Mouse (Mus musculus): ENCODE measurements around the gene Nr1i2. TPM values are rescaled to one million over a fixed set of nuclear protein-coding genes. Genes with fewer than 3 reads are reported as not detected.

Nr1i2 gene
- polyA plus RNA-seq, 1 experiment from 2014 or later: 0.26 TPM

DNA sequence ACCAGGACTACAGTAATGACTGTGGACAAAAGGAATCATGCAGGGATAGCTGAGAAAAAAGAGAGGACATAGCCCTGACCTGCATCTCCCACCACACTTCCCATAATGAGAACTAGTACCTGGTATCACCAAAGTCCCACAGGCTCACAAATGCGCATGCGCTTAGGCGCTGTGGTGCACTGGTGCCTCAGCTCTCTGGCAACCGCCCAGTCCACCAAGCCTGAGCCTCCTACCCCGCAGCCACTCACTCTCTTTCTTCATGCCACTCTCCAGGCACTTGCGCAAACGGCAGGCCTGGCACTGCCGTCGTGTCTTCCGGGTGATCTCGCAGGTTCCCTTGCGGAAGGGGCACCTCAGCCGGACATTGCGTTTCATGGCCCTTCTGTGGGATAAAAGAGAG lies 40.6 kb downstream of the Nr1i2 start:
- Histone ChIP-seq H3K27ac (no peak overlapping the region), H3K4me1 (replicated peaks; ENCODE audit: insufficient read depth, low read length) (no peaks in the 10 kb centered on the region), H3K9ac (ENCODE audit: low read depth, low read length) (no peak overlapping the region), H3K27me3 (ENCODE audit: insufficient read depth, low read length) (no peaks in the 10 kb centered on the region), H3K36me3 (ENCODE audit: insufficient read depth, low read length) (no peaks in the 10 kb centered on the region), H3K4me2 (ENCODE audit: low read length) (no peak overlapping the region), H3K4me3 (replicated peaks; ENCODE audit: low read depth, low read length) (no peak overlapping the region), H3K9me3 (replicated peaks; ENCODE audit: low read length) (no peaks in the 10 kb centered on the region)
- ATAC-seq (replicated peaks; ENCODE audit: low FRiP score, low read depth): no peak
- no peak for TF ChIP-seq CTCF (IDR thresholded peaks at IDR 0.05; ENCODE audit: low read depth)
- WGBS: 90% methylated on average over 14 of the region's 14 CpGs
- no peak for DNase-seq (ENCODE audit: low spot score)

- Histone ChIP-seq H3K27ac (no peak overlapping the region), H3K27me3 (ENCODE audit: insufficient read depth, low read length) (no peaks in the 10 kb centered on the region), H3K4me2 (ENCODE audit: low read length) (no peak overlapping the region), H3K4me3 (replicated peaks; ENCODE audit: low read depth, low read length) (no peak overlapping the region), H3K36me3 (ENCODE audit: insufficient read depth, low read length) (no peaks in the 10 kb centered on the region), H3K9me3 (replicated peaks; ENCODE audit: low read length) (no peaks in the 10 kb centered on the region), H3K4me1 (replicated peaks; ENCODE audit: insufficient read depth, low read length) (no peaks in the 10 kb centered on the region), H3K9ac (ENCODE audit: low read depth, low read length) (no peak overlapping the region)
- no peak for DNase-seq (ENCODE audit: low spot score)
- no peak for TF ChIP-seq CTCF (IDR thresholded peaks at IDR 0.05; ENCODE audit: low read depth)
- no peak for ATAC-seq (replicated peaks; ENCODE audit: low FRiP score, low read depth)
- 91% methylated on average over 6 of the region's 6 CpGs for WGBS
Measured at GRCm38 (mm10) chr16:38250467-38250866, 44.2 kb downstream of the Nr1i2 start.

GRCm38 (mm10) chr16:38248331-38248961 lies 46.2 kb downstream of the Nr1i2 start:
- DNase-seq (ENCODE audit: low spot score) (peak; percentile 72), ATAC-seq (replicated peaks; ENCODE audit: low FRiP score, low read depth) (peak; percentile 64)
- Histone ChIP-seq H3K9ac (ENCODE audit: low read depth, low read length) (0 out of 2 replicates have a peak overlapping the region, but pooled peaks have one; percentile 14), H3K27me3 (ENCODE audit: insufficient read depth, low read length) (no peaks in the 10 kb centered on the region), H3K4me2 (ENCODE audit: low read length) (peak overlapping the region; percentile 35), H3K9me3 (replicated peaks; ENCODE audit: low read length) (no peaks in the 10 kb centered on the region), H3K4me1 (replicated peaks; ENCODE audit: insufficient read depth, low read length) (no peaks in the 10 kb centered on the region), H3K36me3 (ENCODE audit: insufficient read depth, low read length) (no peaks in the 10 kb centered on the region), H3K4me3 (replicated peaks; ENCODE audit: low read depth, low read length) (no peak overlapping the region), H3K27ac (no peak overlapping the region)
- TF ChIP-seq CTCF (IDR thresholded peaks at IDR 0.05; ENCODE audit: low read depth): no peak
- 11% methylated on average over 13 of the region's 13 CpGs for WGBS

- H3K27ac ChIP-seq: no peak overlapping the region
- H3K27me3 ChIP-seq (ENCODE audit: insufficient read depth, low read length): no peaks in the 10 kb centered on the region
- peaks cover 6% of the 10 kb centered on the region; the same call in 1 of the 2 replicates for H3K36me3 ChIP-seq (ENCODE audit: insufficient read depth, low read length)
- H3K4me1 ChIP-seq (replicated peaks; ENCODE audit: insufficient read depth, low read length): no peaks in the 10 kb centered on the region
- H3K9me3 ChIP-seq (replicated peaks; ENCODE audit: low read length): no peaks in the 10 kb centered on the region
- DNase-seq (ENCODE audit: low spot score): no peak
- H3K4me2 ChIP-seq (ENCODE audit: low read length): no peak overlapping the region
- 78% methylated on average over 5 of the region's 5 CpGs for WGBS
- H3K9ac ChIP-seq (ENCODE audit: low read depth, low read length): no peak overlapping the region
- no peak for TF ChIP-seq CTCF (IDR thresholded peaks at IDR 0.05; ENCODE audit: low read depth)
- H3K4me3 ChIP-seq (replicated peaks; ENCODE audit: low read depth, low read length): no peak overlapping the region
- ATAC-seq (replicated peaks; ENCODE audit: low FRiP score, low read depth): no peak
Measured at GRCm38 (mm10) chr16:38245849-38246585, 48.6 kb downstream of the Nr1i2 start.

DNA sequence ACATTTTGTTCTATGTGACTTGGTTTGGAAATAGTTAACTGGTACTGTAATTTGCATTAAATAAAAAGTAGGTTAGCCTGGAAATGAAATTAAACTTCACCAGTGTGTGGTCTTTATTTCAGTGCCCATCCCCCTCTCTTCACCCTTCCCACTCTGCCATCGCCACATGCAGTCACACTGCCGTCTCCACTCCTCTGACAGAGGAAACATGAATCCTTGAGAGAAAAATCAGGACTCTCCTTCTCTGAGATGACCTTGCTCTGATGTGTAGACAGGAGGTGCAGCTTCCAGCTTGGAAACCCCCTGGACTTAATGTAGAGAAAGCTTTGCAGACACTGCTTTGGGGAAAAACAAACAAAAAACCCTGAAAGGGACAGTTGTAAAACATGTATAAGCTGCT lies 49.2 kb downstream of the Nr1i2 start:
- TF ChIP-seq CTCF (IDR thresholded peaks at IDR 0.05; ENCODE audit: low read depth): no peak
- H3K9me3 ChIP-seq (replicated peaks; ENCODE audit: low read length): no peaks in the 10 kb centered on the region
- no peak overlapping the region for H3K4me3 ChIP-seq (replicated peaks; ENCODE audit: low read depth, low read length)
- 53% methylated on average over 2 of the region's 2 CpGs for WGBS
- H3K36me3 ChIP-seq (ENCODE audit: insufficient read depth, low read length): peaks cover 8% of the 10 kb centered on the region; the same call in 1 of the 2 replicates
- H3K9ac ChIP-seq (ENCODE audit: low read depth, low read length): no peak overlapping the region
- ATAC-seq (replicated peaks; ENCODE audit: low FRiP score, low read depth) (no peak), DNase-seq (ENCODE audit: low spot score) (no peak)
- no peaks in the 10 kb centered on the region for H3K4me1 ChIP-seq (replicated peaks; ENCODE audit: insufficient read depth, low read length)
- H3K4me2 ChIP-seq (ENCODE audit: low read length): no peak overlapping the region
- no peaks in the 10 kb centered on the region for H3K27me3 ChIP-seq (ENCODE audit: insufficient read depth, low read length)
- no peak overlapping the region for H3K27ac ChIP-seq

DNA sequence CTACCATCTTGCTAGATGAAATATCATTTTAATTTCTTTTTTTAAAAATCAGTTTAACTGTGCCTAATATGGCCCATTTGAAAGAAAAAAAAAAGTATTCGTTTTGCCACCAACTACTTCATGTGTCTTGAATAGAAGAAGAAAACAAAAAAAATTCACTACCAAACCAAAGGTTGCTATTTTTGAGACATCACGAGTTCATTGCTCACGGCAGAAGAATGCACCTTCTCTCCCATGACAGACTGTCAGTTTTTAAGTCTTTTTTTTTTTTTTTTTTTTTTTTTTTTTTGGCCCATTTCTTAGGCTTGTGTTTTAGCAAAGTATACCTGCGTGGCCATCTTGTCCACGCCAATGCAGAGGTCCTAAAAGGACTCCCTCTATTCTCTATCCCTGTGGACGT lies 50.5 kb downstream of the Nr1i2 start:
- Histone ChIP-seq H3K4me2 (ENCODE audit: low read length) (no peak overlapping the region), H3K9me3 (replicated peaks; ENCODE audit: low read length) (no peaks in the 10 kb centered on the region), H3K27me3 (ENCODE audit: insufficient read depth, low read length) (no peaks in the 10 kb centered on the region), H3K9ac (ENCODE audit: low read depth, low read length) (no peak overlapping the region), H3K4me3 (replicated peaks; ENCODE audit: low read depth, low read length) (no peak overlapping the region), H3K4me1 (replicated peaks; ENCODE audit: insufficient read depth, low read length) (no peaks in the 10 kb centered on the region), H3K27ac (no peak overlapping the region), H3K36me3 (ENCODE audit: insufficient read depth, low read length) (peaks cover 13% of the 10 kb centered on the region; the same call in 1 of the 2 replicates)
- WGBS: 89% methylated on average over 6 of the region's 6 CpGs
- DNase-seq (ENCODE audit: low spot score): no peak
- ATAC-seq (replicated peaks; ENCODE audit: low FRiP score, low read depth): no peak
- no peak for TF ChIP-seq CTCF (IDR thresholded peaks at IDR 0.05; ENCODE audit: low read depth)
